8 mouse cellular contexts compared by ENCODE assay signal in the genomic region with DNA sequence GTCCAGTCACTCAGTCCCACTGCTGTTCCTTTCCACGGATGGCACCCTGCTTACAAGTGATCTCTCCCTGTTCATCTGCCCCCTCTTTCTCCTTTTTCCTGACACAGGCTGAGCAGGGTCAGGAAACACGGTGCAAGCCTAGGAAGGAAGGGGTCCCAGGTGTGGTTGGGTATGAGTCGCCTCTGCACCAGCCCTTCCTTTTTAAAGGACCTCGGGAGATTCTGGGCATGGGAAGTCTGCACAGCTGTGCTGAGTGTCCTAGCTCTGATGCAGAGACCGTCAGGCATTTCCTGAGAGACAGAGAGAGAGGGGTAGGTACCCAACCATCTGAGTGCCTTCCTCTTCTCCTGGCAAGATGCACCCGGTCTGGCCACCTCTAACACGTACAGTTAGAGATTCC. TPM values are rescaled to one million over a fixed set of nuclear protein-coding genes. Genes with fewer than 3 reads are reported as not detected.
DNase-seq lines count a peak whose midpoint lies in the region; ATAC-seq and TF ChIP-seq lines count a peak whose summit lies in the region.

No protein-coding gene starts in this region.

- H3K9ac ChIP-seq in heart, embryonic 13.5 days: peak overlapping the region; percentile 61
- H3K9ac ChIP-seq in limb, embryonic 12.5 days (replicated peaks): no peak overlapping the region
- no peak overlapping the region for H3K9ac ChIP-seq in intestine, embryonic 16.5 days (ENCODE audit: low read depth, low read length)

- H3K4me3 ChIP-seq in heart, embryonic 13.5 days: no peak overlapping the region
- H3K4me3 ChIP-seq in limb, embryonic 12.5 days (replicated peaks): no peak overlapping the region
- no peak overlapping the region for H3K4me3 ChIP-seq in limb, embryonic 10.5 days
- H3K4me3 ChIP-seq in E14TG2a.4 (replicated peaks; ENCODE audit: low read length): peak overlapping the region; percentile 32; the same call in 1 of the 2 replicates
- no peak overlapping the region for H3K4me3 ChIP-seq in intestine, embryonic 16.5 days (ENCODE audit: low read length)

- peak overlapping the region; percentile 36 for H3K4me2 ChIP-seq in heart, embryonic 13.5 days
- 0 out of 2 replicates have a peak overlapping the region, but pooled peaks have one; percentile 10 for H3K4me2 ChIP-seq in limb, embryonic 12.5 days
- H3K4me2 ChIP-seq in intestine, embryonic 16.5 days (ENCODE audit: low read depth, low read length): no peak overlapping the region

- peaks cover 8% of the 10 kb centered on the region; the same call in 1 of the 2 replicates for H3K36me3 ChIP-seq in heart, embryonic 13.5 days
- peaks cover 22% of the 10 kb centered on the region; the same call in 1 of the 2 replicates for H3K36me3 ChIP-seq in limb, embryonic 12.5 days
- peaks cover 35% of the 10 kb centered on the region for H3K36me3 ChIP-seq in limb, embryonic 10.5 days
- no peaks in the 10 kb centered on the region for H3K36me3 ChIP-seq in E14TG2a.4 (ENCODE audit: insufficient read depth, low read length)
- H3K36me3 ChIP-seq in intestine, embryonic 16.5 days (ENCODE audit: control insufficient read depth, insufficient read depth, low read length): no peaks in the 10 kb centered on the region

- peaks cover 72% of the 10 kb centered on the region for H3K4me1 ChIP-seq in heart, embryonic 13.5 days
- peaks cover 68% of the 10 kb centered on the region for H3K4me1 ChIP-seq in limb, embryonic 12.5 days (replicated peaks)
- peaks cover 62% of the 10 kb centered on the region for H3K4me1 ChIP-seq in limb, embryonic 10.5 days
- H3K4me1 ChIP-seq in E14TG2a.4 (replicated peaks; ENCODE audit: low read depth, low read length): peaks cover 93% of the 10 kb centered on the region
- H3K4me1 ChIP-seq in intestine, embryonic 16.5 days (ENCODE audit: control insufficient read depth, insufficient read depth, low read length): peaks cover 8% of the 10 kb centered on the region; the same call in 1 of the 2 replicates

- H3K27ac ChIP-seq in heart, embryonic 13.5 days (replicated peaks): peak overlapping the region; percentile 78
- H3K27ac ChIP-seq in limb, embryonic 12.5 days: peak overlapping the region; percentile 78
- no peak overlapping the region for H3K27ac ChIP-seq in limb, embryonic 10.5 days
- H3K27ac ChIP-seq in intestine, embryonic 16.5 days (ENCODE audit: low read length): peak overlapping the region; percentile 24; the same call in 1 of the 2 replicates

- no peaks in the 10 kb centered on the region for H3K27me3 ChIP-seq in heart, embryonic 13.5 days (replicated peaks)
- no peaks in the 10 kb centered on the region for H3K27me3 ChIP-seq in limb, embryonic 12.5 days
- H3K27me3 ChIP-seq in limb, embryonic 10.5 days (ENCODE audit: low read depth, poor library complexity, severe bottlenecking): no peaks in the 10 kb centered on the region
- no peaks in the 10 kb centered on the region for H3K27me3 ChIP-seq in E14TG2a.4 (ENCODE audit: insufficient read depth, low read length)
- no peaks in the 10 kb centered on the region for H3K27me3 ChIP-seq in intestine, embryonic 16.5 days (replicated peaks; ENCODE audit: control insufficient read depth, insufficient read depth, low read length)

- no peak for TF ChIP-seq CTCF in E14TG2a.4 (conservative IDR thresholded peaks at IDR 0.05; ENCODE audit: low read length)

- ATAC-seq in heart, embryonic 13.5 days (ENCODE audit: extremely low read depth, insufficient number of reproducible peaks, low FRiP score, low TSS enrichment): no peak
- no peak for ATAC-seq in limb, embryonic 12.5 days (ENCODE audit: insufficient number of reproducible peaks, insufficient read depth, low FRiP score, low TSS enrichment, low read depth)
- ATAC-seq in intestine, embryonic 16.5 days: peak; percentile 46
- ATAC-seq in inflammation-experienced regulatory T-cells, adult 6 months: no peak

- intact Hi-C loops in heart, postnatal 36 days (cut with DNase I): loop anchor here (1.0 kb wide), 1 partner anchor 38 kb away; no protein-coding TSS in a partner anchor

- WGBS in heart, embryonic 13.5 days: 45% methylated on average over 7 of the region's 7 CpGs
- WGBS in limb, embryonic 12.5 days: 59% methylated on average over 7 of the region's 7 CpGs
- 70% methylated on average over 7 of the region's 7 CpGs for WGBS in limb, embryonic 10.5 days
- 56% methylated on average over 7 of the region's 7 CpGs for WGBS in intestine, embryonic 16.5 days

- no peaks in the 10 kb centered on the region for H3K9me3 ChIP-seq in heart, embryonic 13.5 days
- H3K9me3 ChIP-seq in limb, embryonic 12.5 days: no peaks in the 10 kb centered on the region
- H3K9me3 ChIP-seq in limb, embryonic 10.5 days (replicated peaks): no peaks in the 10 kb centered on the region
- no peaks in the 10 kb centered on the region for H3K9me3 ChIP-seq in E14TG2a.4 (ENCODE audit: low read length)
- H3K9me3 ChIP-seq in intestine, embryonic 16.5 days (ENCODE audit: control insufficient read depth, low read length): no peaks in the 10 kb centered on the region

- DNase-seq in heart, postnatal 36 days: no peak
- no peak for DNase-seq in limb, embryonic 10.5 days (ENCODE audit: low spot score)
- DNase-seq in urinary bladder, adult 2 months (ENCODE audit: low spot score): no peak

RNA-seq across cellular contexts. Expression of a gene that starts 12.7 kb away (rescaled TPM):
- polyA plus RNA-seq in heart, embryonic 13.5 days (2015; fragmentation: Nextera tagmentation; extraction: Ambion mirVana): 34.5 and 38.3 TPM in 2 replicates
- 10 to 100 TPM; 42.0 to 53.5 TPM for total RNA-seq in heart, postnatal 36 days (2021)
- polyA plus RNA-seq in limb, embryonic 12.5 days (2016; fragmentation: Nextera tagmentation; extraction: Ambion mirVana): 47.2 and 47.8 TPM in 2 replicates
- polyA plus RNA-seq in limb, embryonic 10.5 days (2016; fragmentation: Nextera tagmentation; extraction: Ambion mirVana): 34.0 and 36.0 TPM in 2 replicates
- 14.6 and 18.0 TPM in 2 replicates for polyA plus RNA-seq in intestine, embryonic 16.5 days (2015; fragmentation: Nextera tagmentation; extraction: Ambion mirVana)
- 10 to 100 TPM; 36.0 to 50.7 (median 38.6) TPM for polyA plus RNA-seq in inflammation-experienced regulatory T-cells, adult 6 months (2017; shearing (Covaris generic))
- polyA plus RNA-seq in urinary bladder, adult 2 months (2012; rRNA removed): 21.6 and 22.7 TPM in 2 replicates
